Mouse (Mus musculus) embryonic facial prominence, embryonic 11.5 days (tissue): ENCODE measurements at regions not wholly inside any gene's neighbourhood (a gene's known extent, or its start where the extent isn't known, plus 50 kb on each side); places are given as distances from the start of the nearest gene placed in this dataset.

Source experiments
- ATAC-seq: fragments of 200-750 bp; cut with Nextera tagmentation; replicated peaks from 2 replicates; pipeline ENCODE4 v1.8.0; 2017; ENCODE audit warnings: low read depth; ENCODE audit not compliant: insufficient number of reproducible peaks, low FRiP score, low TSS enrichment
- DNase-seq: peaks from one replicate; pipeline ENCODE4 v3.0.0-alpha.2; 2015; ENCODE audit warnings: low spot score
- H3K27ac ChIP-seq: fragments of 300-500 bp; sonication (generic); replicated peaks from 2 replicates; pipeline ENCODE4 v1.5.1; 2014; ENCODE audit warnings: mild to moderate bottlenecking, low read depth, low read length, control low read depth
- H3K27me3 ChIP-seq: fragments of 300-500 bp; sonication (generic); 2 replicates; pipeline ENCODE4 v1.6.1; 2014; ENCODE audit warnings: mild to moderate bottlenecking, low read length, moderate library complexity, mixed read lengths; ENCODE audit not compliant: control insufficient read depth, insufficient read depth
- H3K36me3 ChIP-seq: fragments of 300-500 bp; sonication (generic); replicated peaks from 2 replicates; pipeline ENCODE4 v1.6.1; 2014; ENCODE audit warnings: low read depth, mild to moderate bottlenecking, low read length, moderate library complexity, mixed read lengths; ENCODE audit not compliant: control insufficient read depth, insufficient read depth
- H3K4me1 ChIP-seq: fragments of 300-500 bp; sonication (generic); 2 replicates; pipeline ENCODE4 v1.6.1; 2014; ENCODE audit warnings: low read length, mixed read lengths; ENCODE audit not compliant: control insufficient read depth, insufficient read depth
- H3K4me2 ChIP-seq: fragments of 300-500 bp; sonication (generic); 2 replicates; pipeline ENCODE4 v1.6.1; 2014; ENCODE audit warnings: low read depth, mild to moderate bottlenecking, control low read depth, low read length, moderate library complexity
- H3K4me3 ChIP-seq: fragments of 300-500 bp; sonication (generic); 2 replicates; pipeline ENCODE4 v1.5.1; 2014; ENCODE audit warnings: low read depth, low read length, control low read depth
- H3K9ac ChIP-seq: fragments of 300-500 bp; sonication (generic); replicated peaks from 2 replicates; pipeline ENCODE4 v1.6.1; 2014; ENCODE audit warnings: mild to moderate bottlenecking, control low read depth, low read length
- H3K9me3 ChIP-seq: fragments of 300-500 bp; sonication (generic); replicated peaks from 2 replicates; pipeline ENCODE4 v1.6.1; 2016; ENCODE audit warnings: mild to moderate bottlenecking, low read length, inconsistent platforms, mixed read lengths; ENCODE audit not compliant: control insufficient read depth
- WGBS: fragments of 180-500 bp; shearing (Covaris S2); extraction: QIAGEN DNeasy Blood & Tissue Kit; methylation state at CpG from one replicate; pipeline ENCODE4 v1.1.7; 2014; 5-methylcytosine and 5-hydroxymethylcytosine counted together

GRCm38 (mm10) chr7:133479679-133480078 is 122.3 kb downstream of the Tex36 start:
- H3K9ac ChIP-seq: no peak overlapping the region

GRCm38 (mm10) chr7:133477933-133478332 is 124.0 kb downstream of the Tex36 start:
- H3K4me3 ChIP-seq: no peak overlapping the region
- no peaks in the 10 kb centered on the region for H3K36me3 ChIP-seq
- 79% methylated on average over 5 of the region's 5 CpGs for WGBS
- ATAC-seq (no peak), DNase-seq (peak; percentile 43)
- H3K9ac ChIP-seq: no peak overlapping the region
- H3K4me2 ChIP-seq: no peak overlapping the region
- H3K4me1 ChIP-seq: no peaks in the 10 kb centered on the region
- no peaks in the 10 kb centered on the region for H3K27me3 ChIP-seq
- no peak overlapping the region for H3K27ac ChIP-seq
- H3K9me3 ChIP-seq: no peaks in the 10 kb centered on the region

More at GRCm38 (mm10) chr7:133479679-133480078, 122.3 kb downstream of the Tex36 start:
- ATAC-seq: no peak
- H3K27ac ChIP-seq: no peak overlapping the region
- no peak overlapping the region for H3K4me3 ChIP-seq
- no peaks in the 10 kb centered on the region for H3K36me3 ChIP-seq
- no peak overlapping the region for H3K4me2 ChIP-seq
- DNase-seq: no peak
- H3K9me3 ChIP-seq: no peaks in the 10 kb centered on the region
- WGBS: 44% methylated on average over 7 of the region's 7 CpGs
- no peaks in the 10 kb centered on the region for H3K27me3 ChIP-seq
- no peaks in the 10 kb centered on the region for H3K4me1 ChIP-seq

GRCm38 (mm10) chr7:133477221-133477620 is 124.7 kb downstream of the Tex36 start:
- Histone ChIP-seq H3K4me3 (no peak overlapping the region), H3K27me3 (no peaks in the 10 kb centered on the region), H3K9ac (no peak overlapping the region), H3K36me3 (no peaks in the 10 kb centered on the region), H3K9me3 (no peaks in the 10 kb centered on the region), H3K4me2 (no peak overlapping the region), H3K27ac (no peak overlapping the region), H3K4me1 (no peaks in the 10 kb centered on the region)
- 91% methylated on average over 6 of the region's 6 CpGs for WGBS
- DNase-seq (no peak), ATAC-seq (no peak)

DNA sequence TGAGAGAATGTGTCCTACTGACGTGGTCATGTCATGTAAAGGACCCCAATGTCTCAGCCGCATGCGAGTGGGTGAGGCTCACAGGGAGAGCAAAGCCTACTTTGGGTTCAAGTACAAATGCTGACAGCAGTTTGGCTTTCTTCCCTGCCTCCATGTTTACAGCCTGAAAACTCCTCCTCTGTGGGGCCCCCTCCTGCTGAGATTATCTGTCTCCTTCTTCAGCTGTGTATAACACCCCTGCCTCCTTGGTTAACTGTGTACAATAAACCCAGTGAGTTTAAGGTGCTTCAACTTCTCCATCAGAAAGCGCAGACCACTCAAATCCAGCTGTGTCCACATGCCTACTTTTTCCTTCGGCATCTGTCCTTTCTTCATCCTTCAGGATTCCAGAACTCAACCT is 130.3 kb downstream of the Tex36 start:
- Histone ChIP-seq H3K36me3 (no peaks in the 10 kb centered on the region), H3K4me2 (no peak overlapping the region), H3K4me3 (no peak overlapping the region), H3K9me3 (no peaks in the 10 kb centered on the region), H3K4me1 (no peaks in the 10 kb centered on the region), H3K27me3 (no peaks in the 10 kb centered on the region), H3K9ac (no peak overlapping the region), H3K27ac (no peak overlapping the region)
- ATAC-seq (no peak), DNase-seq (no peak)
- WGBS: 85% methylated on average over 5 of the region's 5 CpGs

DNA sequence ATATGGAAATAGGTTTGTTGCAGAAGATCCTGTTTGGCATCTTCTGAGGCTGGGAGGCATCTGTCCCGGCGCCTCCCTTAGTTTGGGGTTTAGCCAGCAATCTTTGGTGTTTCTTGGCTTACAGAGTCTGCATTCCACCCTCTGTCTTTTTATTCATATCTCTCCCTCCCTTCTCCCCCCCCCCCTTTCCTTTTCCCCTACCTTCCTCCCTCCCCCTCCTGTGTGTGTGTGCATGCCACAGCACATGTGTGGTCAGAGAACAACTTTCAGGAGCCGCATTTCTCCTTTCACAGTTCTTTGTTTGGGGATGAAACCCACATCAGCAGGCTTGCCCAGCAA is 131.4 kb downstream of the Tex36 start:
- no peak overlapping the region for H3K4me2 ChIP-seq
- no peaks in the 10 kb centered on the region for H3K27me3 ChIP-seq
- WGBS: 77% methylated on average over 3 of the region's 3 CpGs
- no peak overlapping the region for H3K27ac ChIP-seq
- no peak overlapping the region for H3K4me3 ChIP-seq
- H3K36me3 ChIP-seq: no peaks in the 10 kb centered on the region
- no peak overlapping the region for H3K9ac ChIP-seq
- no peaks in the 10 kb centered on the region for H3K4me1 ChIP-seq
- ATAC-seq (no peak), DNase-seq (no peak)
- H3K9me3 ChIP-seq: no peaks in the 10 kb centered on the region

DNA sequence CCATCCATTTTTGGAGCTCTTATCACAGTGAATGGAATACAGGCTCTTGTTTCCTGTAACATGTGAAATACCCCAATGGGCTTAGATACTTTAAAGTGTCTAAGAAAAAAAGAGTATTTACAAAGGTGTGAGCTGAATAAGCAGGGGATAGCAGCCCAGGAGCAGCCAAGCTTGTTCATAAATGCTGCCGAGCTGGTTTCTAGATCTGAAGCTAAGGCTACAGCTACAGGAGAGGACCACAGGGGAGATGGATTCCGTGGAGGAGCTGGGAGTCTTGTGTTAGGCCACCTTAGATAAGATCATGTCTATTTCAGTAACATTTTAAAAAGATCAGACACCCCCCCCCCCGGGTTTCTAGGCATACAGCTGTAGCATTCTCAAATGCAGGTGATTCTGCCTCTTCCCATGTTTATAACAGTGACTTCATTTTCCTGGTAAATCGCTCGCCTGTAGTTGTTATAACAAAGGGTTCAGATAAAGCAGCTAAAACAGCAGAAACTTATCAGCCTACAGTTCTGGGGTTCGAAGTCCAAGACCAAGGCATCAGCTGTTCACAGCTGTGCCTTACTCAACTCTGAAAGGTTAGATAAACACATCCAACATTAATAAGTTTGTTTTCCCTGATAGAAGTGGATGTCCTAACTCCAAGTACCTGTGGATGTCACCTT is 131.9 kb downstream of the Tex36 start:
- H3K9ac ChIP-seq: no peak overlapping the region
- no peaks in the 10 kb centered on the region for H3K27me3 ChIP-seq
- no peak overlapping the region for H3K4me2 ChIP-seq
- DNase-seq (no peak), ATAC-seq (no peak)
- H3K4me3 ChIP-seq: no peak overlapping the region
- no peak overlapping the region for H3K27ac ChIP-seq
- no peaks in the 10 kb centered on the region for H3K9me3 ChIP-seq
- no peaks in the 10 kb centered on the region for H3K36me3 ChIP-seq
- no peaks in the 10 kb centered on the region for H3K4me1 ChIP-seq
- 73% methylated on average over 6 of the region's 6 CpGs for WGBS

DNA sequence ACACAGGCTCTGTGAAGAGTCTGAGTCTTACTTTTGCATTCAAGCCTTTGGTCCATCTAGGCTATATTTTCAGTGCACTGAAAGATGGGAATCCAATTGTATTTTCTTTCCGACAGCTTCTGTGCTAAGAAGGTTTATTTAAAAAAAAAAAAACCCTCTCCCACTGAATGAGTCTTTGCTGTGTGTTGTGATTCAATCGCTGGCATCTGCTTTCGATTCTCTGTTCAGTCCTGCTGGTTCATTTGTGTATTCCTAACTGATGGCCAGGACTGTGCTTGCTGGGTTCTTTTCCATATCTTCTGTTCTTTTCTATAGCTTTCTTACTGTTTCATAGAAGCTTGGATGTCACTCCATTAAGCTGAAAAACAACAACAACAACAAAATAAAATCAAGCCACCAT is 132.9 kb downstream of the Tex36 start:
- Histone ChIP-seq H3K9ac (no peak overlapping the region), H3K4me2 (no peak overlapping the region), H3K4me3 (no peak overlapping the region), H3K9me3 (no peaks in the 10 kb centered on the region), H3K36me3 (no peaks in the 10 kb centered on the region), H3K4me1 (no peaks in the 10 kb centered on the region), H3K27me3 (no peaks in the 10 kb centered on the region), H3K27ac (no peak overlapping the region)
- peak; percentile 63 for DNase-seq
- WGBS: 23% methylated on average over 3 of the region's 3 CpGs
- no peak for ATAC-seq

- H3K4me3 ChIP-seq: no peak overlapping the region
- 39% methylated on average over 3 of the region's 3 CpGs for WGBS
- no peak for ATAC-seq
- H3K36me3 ChIP-seq: no peaks in the 10 kb centered on the region
- H3K4me2 ChIP-seq: no peak overlapping the region
- no peak for DNase-seq
- H3K27ac ChIP-seq: no peak overlapping the region
- no peaks in the 10 kb centered on the region for H3K9me3 ChIP-seq
- no peaks in the 10 kb centered on the region for H3K27me3 ChIP-seq
- no peak overlapping the region for H3K9ac ChIP-seq
- H3K4me1 ChIP-seq: no peaks in the 10 kb centered on the region
These were observed 133.6 kb downstream of the Tex36 start for GRCm38 (mm10) chr7:133468346-133468745.
